Mouse (Mus musculus) intestine, embryonic 15.5 days (tissue): Measurements from ENCODE around the gene Atg4d. TPM values are rescaled to one million over a fixed set of nuclear protein-coding genes. Genes with fewer than 3 reads are reported as not detected.
"Not testable (repeated sequence)": the region's sequence is repeated elsewhere in the genome, so short reads cannot be mapped to it uniquely, and the experiment has no call there.

Source experiments
- ATAC-seq: fragments of 200-750 bp; cut with Nextera tagmentation; 2 replicates; pipeline ENCODE4 v1.8.0; 2017; ENCODE audit warnings: moderate TSS enrichment, moderate library complexity
- H3K27ac ChIP-seq: fragments of 300-500 bp; sonication (generic); 2 replicates; pipeline ENCODE4 v1.5.1; 2015; ENCODE audit warnings: mild to moderate bottlenecking, inconsistent platforms
- H3K27me3 ChIP-seq: fragments of 300-500 bp; sonication (generic); replicated peaks from 2 replicates; pipeline ENCODE4 v1.6.1; 2015; ENCODE audit warnings: inconsistent platforms
- H3K36me3 ChIP-seq: fragments of 300-500 bp; sonication (generic); 2 replicates; pipeline ENCODE4 v1.6.1; 2015; ENCODE audit warnings: inconsistent platforms
- H3K4me1 ChIP-seq: fragments of 300-500 bp; sonication (generic); replicated peaks from 2 replicates; pipeline ENCODE4 v1.6.1; 2015; ENCODE audit warnings: inconsistent platforms
- H3K4me2 ChIP-seq: fragments of 300-500 bp; sonication (generic); replicated peaks from 2 replicates; pipeline ENCODE4 v1.6.1; 2015; ENCODE audit warnings: mild to moderate bottlenecking, inconsistent platforms
- H3K4me3 ChIP-seq: fragments of 300-500 bp; sonication (generic); replicated peaks from 2 replicates; pipeline ENCODE4 v1.5.1; 2015; ENCODE audit warnings: inconsistent platforms
- H3K9ac ChIP-seq: fragments of 300-500 bp; sonication (generic); 2 replicates; pipeline ENCODE4 v1.6.1; 2015; ENCODE audit warnings: inconsistent platforms
- H3K9me3 ChIP-seq: fragments of 300-500 bp; sonication (generic); 2 replicates; pipeline ENCODE4 v1.6.1; 2016; ENCODE audit warnings: inconsistent platforms
- WGBS: fragments of 180-500 bp; shearing (Covaris S2); methylation state at CpG from one replicate; pipeline ENCODE4 v1.1.7; 2015; 5-methylcytosine and 5-hydroxymethylcytosine counted together
- polyA plus RNA-seq: library from polyadenylated mRNA; unstranded; fragments of >200 nt; fragmentation: Nextera tagmentation; extraction: Ambion mirVana; gene quantifications from 2 replicates; pipeline ENCODE4 v1.2.1, GENCODE M21; 2015

The Atg4d gene
- polyA plus RNA-seq, 1 experiment from 2014 or later = 50.0 TPM

- 2% methylated on average over 52 of the region's 52 CpGs for WGBS
- ATAC-seq = peak; percentile 98
- Histone ChIP-seq H3K27me3 (no peaks in the 10 kb centered on the region), H3K9ac (peak within 1 kb of the TSS; percentile 77), H3K9me3 (no peaks in the 10 kb centered on the region), H3K4me3 (peak within 1 kb of the TSS; percentile 65), H3K36me3 (no peaks in the 10 kb centered on the region), H3K27ac (0 out of 2 replicates have a peak within 1 kb of the TSS, but pooled peaks have one; percentile 10), H3K4me2 (peak within 1 kb of the TSS; percentile 85), H3K4me1 (peaks cover 15% of the 10 kb centered on the region)
Measured at GRCm38 (mm10) chr9:21320619-21321512, 55.8 kb downstream of the Atg4d start, which contains the start of gene Slc44a2. Gene Slc44a2, plus strand, starts transcription at chr9:21320698.

- Histone ChIP-seq H3K4me3 (peak overlapping the region; percentile 65), H3K27me3 (no peaks in the 10 kb centered on the region), H3K9me3 (no peaks in the 10 kb centered on the region), H3K27ac (no peak overlapping the region), H3K9ac (peak overlapping the region; percentile 77), H3K4me1 (peaks cover 15% of the 10 kb centered on the region), H3K36me3 (no peaks in the 10 kb centered on the region), H3K4me2 (peak overlapping the region; percentile 85)
- peak; percentile 24; the same call in 1 of the 2 replicates for ATAC-seq
- WGBS = 10% methylated on average over 6 of the region's 6 CpGs
Measured at GRCm38 (mm10) chr9:21321513-21321835, 56.4 kb downstream of the Atg4d start.

GRCm38 (mm10) chr9:21322211-21322916, 57.3 kb downstream of the Atg4d start:
- H3K4me3 ChIP-seq = no peak overlapping the region
- no peaks in the 10 kb centered on the region for H3K27me3 ChIP-seq
- no peak overlapping the region for H3K27ac ChIP-seq
- ATAC-seq = no peak
- peaks cover 15% of the 10 kb centered on the region for H3K4me1 ChIP-seq
- H3K36me3 ChIP-seq = no peaks in the 10 kb centered on the region
- H3K4me2 ChIP-seq = peak overlapping the region; percentile 85
- no peaks in the 10 kb centered on the region for H3K9me3 ChIP-seq
- H3K9ac ChIP-seq = no peak overlapping the region
- 82% methylated on average over 19 of the region's 19 CpGs for WGBS

GRCm38 (mm10) chr9:21322917-21323297, 57.8 kb downstream of the Atg4d start:
- not testable (repeated sequence) for H3K9ac ChIP-seq, H3K27me3 ChIP-seq, H3K4me2 ChIP-seq, H3K4me3 ChIP-seq, H3K27ac ChIP-seq, H3K36me3 ChIP-seq, H3K9me3 ChIP-seq, ATAC-seq
- H3K4me1 ChIP-seq = peaks cover 15% of the 10 kb centered on the region
- WGBS = 85% methylated on average over 8 of the region's 8 CpGs

GRCm38 (mm10) chr9:21324269-21324668, 59.2 kb downstream of the Atg4d start:
- H3K4me2 ChIP-seq = no peak overlapping the region
- H3K27me3 ChIP-seq = no peaks in the 10 kb centered on the region
- no peak for ATAC-seq
- H3K9ac ChIP-seq = no peak overlapping the region
- no peaks in the 10 kb centered on the region for H3K36me3 ChIP-seq
- H3K9me3 ChIP-seq = no peaks in the 10 kb centered on the region
- 89% methylated on average over 11 of the region's 11 CpGs for WGBS
- no peak overlapping the region for H3K27ac ChIP-seq
- no peak overlapping the region for H3K4me3 ChIP-seq
- peaks cover 15% of the 10 kb centered on the region for H3K4me1 ChIP-seq

Other genes with a start within 250 kb of the Atg4d start
- gene Icam1, start 249.3 kb upstream of the Atg4d start, polyA plus RNA-seq = 12.6 and 12.8 TPM in 2 replicates
- gene Icam4, start 235.9 kb upstream of the Atg4d start, polyA plus RNA-seq = 2.9 and 3.0 TPM in 2 replicates
- 0.06 and 0.16 TPM in 2 replicates for gene Icam5, start 233.2 kb upstream of the Atg4d start, polyA plus RNA-seq
- gene Zglp1, start 198.2 kb upstream of the Atg4d start, polyA plus RNA-seq = 1.0 and 1.1 TPM in 2 replicates
- gene Gm49373, start 192.2 kb upstream of the Atg4d start, polyA plus RNA-seq = 0.40 and 0.59 TPM in 2 replicates
- gene Fdx1l, start 191.7 kb upstream of the Atg4d start, polyA plus RNA-seq = 57.3 and 68.2 TPM in 2 replicates
- gene Gm38431, start 173.3 kb upstream of the Atg4d start, polyA plus RNA-seq = 1.0 and 2.4 TPM in 2 replicates
- 64.5 and 66.5 TPM in 2 replicates for gene Raver1, start 173.3 kb upstream of the Atg4d start, polyA plus RNA-seq
- 13.6 and 15.7 TPM in 2 replicates for gene Tyk2, start 134.1 kb upstream of the Atg4d start, polyA plus RNA-seq
- gene Cdc37, start 115.3 kb upstream of the Atg4d start, polyA plus RNA-seq = 276 and 280 TPM in 2 replicates
- 6.0 and 6.8 TPM in 2 replicates for gene Pde4a, start 99.6 kb upstream of the Atg4d start, polyA plus RNA-seq
- gene Keap1, start 25.9 kb upstream of the Atg4d start, polyA plus RNA-seq = 55.8 and 59.8 TPM in 2 replicates
- gene S1pr5, start 16.9 kb upstream of the Atg4d start, polyA plus RNA-seq = not detected in 2 replicates
- 11.1 and 15.4 TPM in 2 replicates for gene Kri1, start 22.7 kb downstream of the Atg4d start, polyA plus RNA-seq
- gene Cdkn2d, start 26.1 kb downstream of the Atg4d start, polyA plus RNA-seq = 38.4 and 42.1 TPM in 2 replicates
- 106 and 115 TPM in 2 replicates for gene Ap1m2, start 47.0 kb downstream of the Atg4d start, polyA plus RNA-seq
- 48.1 and 52.0 TPM in 2 replicates for gene Slc44a2, start 55.4 kb downstream of the Atg4d start, polyA plus RNA-seq
- 143 and 150 TPM in 2 replicates for gene Ilf3, start 102.6 kb downstream of the Atg4d start, polyA plus RNA-seq
- 57.0 and 60.5 TPM in 2 replicates for gene Qtrt1, start 146.5 kb downstream of the Atg4d start, polyA plus RNA-seq
- gene Dnm2, start 159.6 kb downstream of the Atg4d start, polyA plus RNA-seq = 70.6 and 75.7 TPM in 2 replicates
- gene Tmed1, start 245.0 kb downstream of the Atg4d start, polyA plus RNA-seq = 77.7 and 84.5 TPM in 2 replicates